Mouse (Mus musculus) midbrain, embryonic 16.5 days (tissue): ENCODE measurements around the gene Sdhb. TPM values are rescaled to one million over a fixed set of nuclear protein-coding genes. Genes with fewer than 3 reads are reported as not detected.

Experiments
- ATAC-seq: fragments of 200-750 bp; cut with Nextera tagmentation; 2 replicates; pipeline ENCODE4 v1.8.0; 2017; ENCODE audit warnings: moderate TSS enrichment
- H3K27ac ChIP-seq: fragments of 300-500 bp; sonication (generic); 2 replicates; pipeline ENCODE4 v1.5.1; 2014; ENCODE audit warnings: mild to moderate bottlenecking, low read length, mixed read lengths
- H3K27me3 ChIP-seq: fragments of 300-500 bp; sonication (generic); 2 replicates; pipeline ENCODE4 v1.6.1; 2014; ENCODE audit warnings: low read depth, low read length, mixed read lengths; ENCODE audit not compliant: control insufficient read depth, insufficient read depth
- H3K36me3 ChIP-seq: fragments of 300-500 bp; sonication (generic); 2 replicates; pipeline ENCODE4 v1.6.1; 2014; ENCODE audit warnings: mild to moderate bottlenecking, low read length, moderate library complexity, mixed read lengths; ENCODE audit not compliant: control insufficient read depth, insufficient read depth
- H3K4me1 ChIP-seq: fragments of 300-500 bp; sonication (generic); 2 replicates; pipeline ENCODE4 v1.6.1; 2014; ENCODE audit warnings: mild to moderate bottlenecking, low read length, mixed read lengths; ENCODE audit not compliant: control insufficient read depth, insufficient read depth
- H3K4me2 ChIP-seq: fragments of 300-500 bp; sonication (generic); 2 replicates; pipeline ENCODE4 v1.6.1; 2014; ENCODE audit warnings: mild to moderate bottlenecking, low read length, mixed read lengths
- H3K4me3 ChIP-seq: fragments of 300-500 bp; sonication (generic); 2 replicates; pipeline ENCODE4 v1.5.1; 2014; ENCODE audit warnings: low read depth, mild to moderate bottlenecking, low read length, moderate library complexity, mixed read lengths
- H3K9ac ChIP-seq: fragments of 300-500 bp; sonication (generic); 2 replicates; pipeline ENCODE4 v1.6.1; 2014; ENCODE audit warnings: low read depth, low read length, mixed read lengths
- H3K9me3 ChIP-seq: fragments of 300-500 bp; sonication (generic); replicated peaks from 2 replicates; pipeline ENCODE4 v1.6.1; 2014; ENCODE audit warnings: mild to moderate bottlenecking, low read length, mixed read lengths; ENCODE audit not compliant: control insufficient read depth, poor library complexity, severe bottlenecking
- WGBS: fragments of 180-500 bp; shearing (Covaris S2); extraction: QIAGEN DNeasy Blood & Tissue Kit; methylation state at CpG from one replicate; pipeline ENCODE4 v1.1.7; 2014; 5-methylcytosine and 5-hydroxymethylcytosine counted together
- polyA plus RNA-seq: library from polyadenylated mRNA; unstranded; fragments of >200 nt; fragmentation: Nextera tagmentation; extraction: Ambion mirVana; gene quantifications from 2 replicates; pipeline ENCODE4 v1.2.1, GENCODE M21; 2015

Gene Sdhb
- polyA plus RNA-seq, 1 experiment from 2014 or later: 455 TPM

DNA sequence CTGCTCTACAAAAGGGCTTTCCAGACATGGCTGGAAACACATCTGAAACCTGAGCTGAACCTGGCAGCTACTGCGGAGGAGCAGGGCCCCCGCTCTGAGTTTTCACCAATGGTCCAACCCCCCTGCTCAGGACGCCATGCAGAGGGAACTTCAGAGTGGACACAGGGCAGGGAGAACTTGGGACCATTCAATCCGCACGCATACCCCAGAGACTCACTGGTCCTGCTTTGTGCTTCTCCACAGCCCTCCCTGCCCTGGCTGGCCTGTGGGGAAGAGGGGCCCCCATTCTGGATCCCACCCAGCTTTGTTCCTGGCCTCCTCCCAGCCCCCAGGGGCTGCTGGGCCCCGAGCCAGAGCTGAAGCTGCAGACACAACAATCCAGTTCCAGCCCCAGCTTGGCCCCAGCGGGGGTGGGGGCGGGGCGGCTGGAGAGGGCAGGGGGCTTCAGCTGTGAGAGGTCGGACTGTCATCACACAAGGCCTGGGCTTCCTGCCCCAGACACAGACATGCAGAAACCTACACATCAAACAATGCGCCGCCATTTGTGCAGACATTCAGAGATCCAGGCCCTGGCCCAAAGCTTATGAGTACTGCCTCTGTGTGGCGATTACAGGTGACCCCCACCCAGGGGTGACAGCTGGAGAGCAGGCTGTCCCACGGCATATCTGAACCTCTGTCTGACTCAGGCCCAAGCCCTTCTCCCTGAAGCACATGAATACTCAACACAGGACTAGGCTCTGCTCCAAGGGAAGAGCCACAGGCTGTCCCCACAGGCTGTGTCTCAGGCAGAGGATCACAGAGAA is 60.0 kb downstream of the Sdhb start:
- Histone ChIP-seq H3K27me3 (no peaks in the 10 kb centered on the region), H3K36me3 (peaks cover 6% of the 10 kb centered on the region; the same call in 1 of the 2 replicates), H3K27ac (peak overlapping the region; percentile 80), H3K9me3 (no peaks in the 10 kb centered on the region), H3K4me1 (peaks cover 19% of the 10 kb centered on the region; the same call in 1 of the 2 replicates), H3K9ac (no peak overlapping the region; the same call in 1 of the 2 replicates), H3K4me3 (no peak overlapping the region), H3K4me2 (no peak overlapping the region)
- 18% methylated on average over 14 of the region's 14 CpGs for WGBS
- ATAC-seq: peak; percentile 56

DNA sequence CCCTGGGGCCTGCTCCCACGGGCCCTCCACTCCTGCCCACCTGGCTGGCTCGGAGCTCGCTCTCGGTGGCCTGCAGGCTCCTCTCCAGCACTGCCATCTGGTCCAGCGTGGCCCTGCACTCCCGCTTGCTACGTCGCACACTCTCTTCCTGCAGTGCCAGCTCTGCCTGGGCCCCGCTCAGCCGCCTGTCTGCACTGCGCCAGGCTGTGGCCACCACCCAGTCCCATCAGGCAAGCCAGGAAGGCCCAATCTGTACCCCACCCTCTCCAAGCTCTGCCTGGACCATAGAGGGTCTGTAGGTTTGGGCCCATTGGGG is 60.6 kb downstream of the Sdhb start:
- peak overlapping the region; percentile 80 for H3K27ac ChIP-seq
- H3K27me3 ChIP-seq: no peaks in the 10 kb centered on the region
- H3K9me3 ChIP-seq: no peaks in the 10 kb centered on the region
- peaks cover 19% of the 10 kb centered on the region; the same call in 1 of the 2 replicates for H3K4me1 ChIP-seq
- no peak overlapping the region for H3K4me3 ChIP-seq
- H3K9ac ChIP-seq: no peak overlapping the region; the same call in 1 of the 2 replicates
- H3K4me2 ChIP-seq: no peak overlapping the region
- peaks cover 6% of the 10 kb centered on the region; the same call in 1 of the 2 replicates for H3K36me3 ChIP-seq
- 37% methylated on average over 11 of the region's 11 CpGs for WGBS
- peak; percentile 29; the same call in 1 of the 2 replicates for ATAC-seq

DNA sequence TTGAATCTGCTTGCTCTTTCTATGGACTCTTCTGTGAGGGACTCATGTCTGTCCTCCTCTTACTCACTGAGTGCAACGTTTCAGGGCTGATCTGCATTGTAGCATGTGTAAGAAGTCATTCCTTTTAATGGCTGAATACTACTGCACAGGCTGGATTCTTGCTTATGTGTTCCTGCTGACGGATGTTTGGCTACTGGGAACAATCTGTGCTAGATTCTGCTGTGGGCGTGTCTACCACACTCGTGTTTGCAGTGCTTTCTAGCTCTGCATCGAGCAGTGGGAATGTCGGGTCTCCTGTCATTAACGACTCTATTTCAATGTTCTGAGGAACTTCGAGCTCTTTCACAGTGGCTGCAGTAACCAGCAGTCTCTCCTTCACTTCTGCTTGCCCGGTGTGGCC is 63.0 kb downstream of the Sdhb start:
- WGBS: 87% methylated on average over 9 of the region's 9 CpGs
- no peak for ATAC-seq

DNA sequence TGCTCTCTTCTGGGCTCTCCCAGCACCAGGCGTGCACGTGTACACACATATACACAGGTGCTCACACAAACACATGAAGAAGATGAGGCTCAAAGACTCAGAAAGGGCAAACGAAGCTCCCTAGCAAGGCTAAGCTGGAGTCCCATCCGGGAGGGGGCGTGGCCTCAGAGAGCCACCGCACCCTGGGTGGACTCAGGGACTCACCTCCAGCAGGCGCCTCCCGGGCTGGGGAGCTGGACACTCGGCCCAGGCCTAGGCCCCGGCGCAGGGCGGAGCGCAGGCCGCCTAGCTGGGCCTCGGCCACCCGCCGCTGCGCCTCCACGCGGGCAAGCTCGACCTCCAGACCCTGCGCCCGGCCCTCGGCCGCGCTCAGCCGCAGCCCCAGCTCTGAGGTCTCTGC is 64.0 kb downstream of the Sdhb start:
- no peak overlapping the region for H3K27ac ChIP-seq
- WGBS: 82% methylated on average over 27 of the region's 27 CpGs
- no peak overlapping the region for H3K9ac ChIP-seq
- H3K36me3 ChIP-seq: peaks cover 14% of the 10 kb centered on the region
- no peak overlapping the region for H3K4me3 ChIP-seq
- ATAC-seq: no peak
- H3K4me1 ChIP-seq: peaks cover 16% of the 10 kb centered on the region; the same call in 1 of the 2 replicates
- no peaks in the 10 kb centered on the region for H3K9me3 ChIP-seq
- H3K27me3 ChIP-seq: no peaks in the 10 kb centered on the region
- no peak overlapping the region for H3K4me2 ChIP-seq

More for the DNA sequence above, 63.0 kb downstream of the Sdhb start:
- Histone ChIP-seq H3K4me1 (peaks cover 16% of the 10 kb centered on the region; the same call in 1 of the 2 replicates), H3K27me3 (no peaks in the 10 kb centered on the region), H3K4me2 (no peak overlapping the region), H3K9me3 (no peaks in the 10 kb centered on the region), H3K9ac (no peak overlapping the region), H3K4me3 (no peak overlapping the region), H3K36me3 (peaks cover 11% of the 10 kb centered on the region), H3K27ac (no peak overlapping the region)

Other genes with a start within 250 kb of the Sdhb start
- gene Padi6, start 218.6 kb upstream of the Sdhb start, polyA plus RNA-seq: not detected in 2 replicates
- gene Padi4, start 187.0 kb upstream of the Sdhb start, polyA plus RNA-seq: 0.20 and 0.25 TPM in 2 replicates
- not detected in 2 replicates for gene Padi3, start 150.6 kb upstream of the Sdhb start, polyA plus RNA-seq
- 0.07 and 0.09 TPM in 2 replicates for gene Padi1, start 115.4 kb upstream of the Sdhb start, polyA plus RNA-seq
- gene Padi2, start 54.9 kb upstream of the Sdhb start, polyA plus RNA-seq: 2.4 and 2.8 TPM in 2 replicates
- gene Atp13a2, start 25.7 kb downstream of the Sdhb start, polyA plus RNA-seq: 174 and 190 TPM in 2 replicates
- gene Mfap2, start 49.2 kb downstream of the Sdhb start, polyA plus RNA-seq: 121 and 141 TPM in 2 replicates
- 5.3 and 6.3 TPM in 2 replicates for gene Crocc, start 99.3 kb downstream of the Sdhb start, polyA plus RNA-seq
- 52.5 and 55.9 TPM in 2 replicates for gene Necap2, start 117.2 kb downstream of the Sdhb start, polyA plus RNA-seq
- gene Spata21, start 127.1 kb downstream of the Sdhb start, polyA plus RNA-seq: 0.39 TPM in 1 of 2 replicates, not detected in the other
- gene Szrd1, start 178.6 kb downstream of the Sdhb start, polyA plus RNA-seq: 24.5 and 25.1 TPM in 2 replicates
- gene Fbxo42, start 186.7 kb downstream of the Sdhb start, polyA plus RNA-seq: 25.5 TPM in 2 replicates